Mouse (Mus musculus): Measurements from ENCODE around the gene Ifna5.

The Ifna5 gene

DNA sequence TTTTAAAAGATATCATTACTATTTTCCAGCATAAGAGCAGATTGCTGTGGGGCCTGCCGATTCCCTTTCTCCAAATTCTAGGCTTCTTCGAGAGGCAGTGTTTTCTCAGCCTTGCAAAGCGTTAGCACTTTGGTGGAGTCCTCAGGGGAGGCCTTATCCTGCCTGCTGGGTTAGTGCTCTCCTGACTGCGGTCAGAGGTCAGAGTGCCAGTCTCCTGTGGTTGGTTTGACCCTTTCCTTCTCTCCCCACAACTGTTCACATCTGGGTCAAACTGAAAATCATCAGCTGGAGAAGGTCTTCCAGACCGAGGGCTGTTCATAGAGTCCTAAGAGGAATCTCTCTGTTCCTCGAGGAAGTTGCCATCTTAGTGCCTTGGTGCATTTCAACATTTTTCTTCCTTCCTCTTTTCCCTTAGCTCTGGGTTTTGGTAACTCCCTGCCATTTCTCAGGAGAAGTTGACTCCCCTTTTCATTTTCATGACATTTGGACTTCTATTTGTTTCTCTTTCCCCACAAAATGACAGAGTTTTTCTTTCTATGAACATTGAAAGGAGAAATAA lies 29.8 kb downstream of the Ifna5 start:
- DNase-seq = no peak

DNA sequence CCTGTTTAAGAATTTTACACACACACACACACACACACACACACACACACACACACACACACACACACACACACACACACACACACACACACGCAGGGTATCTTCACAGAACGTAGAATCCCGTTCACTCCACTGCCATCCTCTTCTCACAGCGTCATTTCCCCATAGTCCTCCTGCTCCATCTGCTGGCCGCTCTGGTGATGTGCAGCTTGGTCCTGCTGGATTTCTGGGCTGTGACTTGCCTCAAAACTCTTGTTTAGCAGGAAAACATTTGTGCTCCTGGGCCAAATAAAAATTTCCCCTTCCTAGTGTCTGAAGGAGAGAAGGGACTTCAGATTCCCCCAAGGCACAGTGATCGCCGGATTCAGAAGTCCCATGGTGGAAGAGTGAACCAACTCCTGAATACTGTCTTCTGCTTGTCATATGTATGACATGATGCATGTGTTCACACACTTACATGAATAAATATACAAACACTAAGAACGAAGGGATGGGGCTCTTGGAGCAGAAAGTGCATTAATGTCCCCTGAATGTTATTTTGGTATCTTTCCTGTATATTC lies 32.1 kb downstream of the Ifna5 start:
- DNase-seq = peak; percentile 75

DNA sequence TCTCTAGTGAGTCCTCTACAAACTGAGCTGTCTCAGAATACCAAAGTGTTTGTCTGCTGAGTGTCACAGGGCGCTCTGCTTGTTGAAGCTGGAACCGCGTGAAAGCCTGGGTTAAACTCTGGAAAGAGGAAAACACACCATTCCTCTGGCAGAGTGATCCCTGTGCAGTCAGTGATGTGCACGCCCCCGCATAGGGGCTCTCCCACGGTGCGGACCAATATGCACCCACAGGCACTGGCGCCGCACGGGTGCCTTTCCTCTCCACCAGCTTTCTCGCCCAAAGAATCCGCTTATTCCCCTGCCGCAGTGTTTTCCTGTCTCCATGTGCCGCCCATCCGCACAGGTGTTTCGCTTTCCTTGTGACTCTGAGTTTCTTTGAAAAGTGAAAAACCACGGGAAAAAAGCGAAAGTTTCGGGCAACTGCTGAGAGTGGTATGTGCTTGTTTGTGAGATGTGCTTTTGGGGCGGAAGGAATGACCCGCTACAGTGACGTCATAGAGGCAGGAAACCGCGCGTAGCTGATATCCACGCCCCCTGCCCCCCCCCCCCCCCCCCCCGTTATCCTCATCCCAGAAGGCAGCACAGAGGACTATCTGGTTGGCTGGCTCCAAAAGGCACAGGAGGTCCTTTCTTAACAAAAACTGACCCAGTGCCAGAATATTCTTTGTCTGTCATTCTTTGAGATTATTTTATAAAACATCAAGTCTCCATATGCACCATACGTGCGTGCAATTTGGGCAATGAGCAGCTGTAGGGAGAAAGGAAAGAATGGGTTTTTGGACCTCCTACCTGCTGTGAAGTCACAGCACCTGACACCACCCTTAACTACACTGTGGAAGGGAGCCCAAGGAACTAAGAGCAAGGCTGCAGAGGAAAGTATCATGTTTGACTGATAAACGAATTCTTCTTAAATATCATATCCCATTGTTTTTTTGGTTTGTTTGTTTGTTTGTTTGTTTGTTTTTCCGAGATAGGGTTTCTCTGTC lies 32.9 kb downstream of the Ifna5 start:
- peak; percentile 6 for DNase-seq

DNA sequence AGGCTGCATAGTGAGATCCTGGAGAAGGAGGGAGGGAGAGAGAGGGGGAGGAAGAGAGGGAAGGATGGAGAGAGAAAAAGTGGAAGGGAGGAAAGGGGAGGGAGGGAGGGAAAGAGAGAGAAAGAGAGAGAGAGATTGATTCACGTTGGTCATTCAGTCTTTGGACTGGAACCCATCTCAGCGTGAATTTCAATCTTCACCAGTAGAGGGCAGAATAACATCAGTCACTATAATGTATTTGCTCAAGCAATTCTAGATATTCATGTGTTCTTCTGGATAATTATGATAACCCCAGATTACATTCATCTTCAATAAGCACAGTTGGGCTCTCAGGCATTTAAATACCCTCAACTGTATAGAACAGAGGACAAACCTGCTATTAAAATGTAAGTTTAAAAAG lies 37.4 kb downstream of the Ifna5 start:
- no peak for DNase-seq

DNA sequence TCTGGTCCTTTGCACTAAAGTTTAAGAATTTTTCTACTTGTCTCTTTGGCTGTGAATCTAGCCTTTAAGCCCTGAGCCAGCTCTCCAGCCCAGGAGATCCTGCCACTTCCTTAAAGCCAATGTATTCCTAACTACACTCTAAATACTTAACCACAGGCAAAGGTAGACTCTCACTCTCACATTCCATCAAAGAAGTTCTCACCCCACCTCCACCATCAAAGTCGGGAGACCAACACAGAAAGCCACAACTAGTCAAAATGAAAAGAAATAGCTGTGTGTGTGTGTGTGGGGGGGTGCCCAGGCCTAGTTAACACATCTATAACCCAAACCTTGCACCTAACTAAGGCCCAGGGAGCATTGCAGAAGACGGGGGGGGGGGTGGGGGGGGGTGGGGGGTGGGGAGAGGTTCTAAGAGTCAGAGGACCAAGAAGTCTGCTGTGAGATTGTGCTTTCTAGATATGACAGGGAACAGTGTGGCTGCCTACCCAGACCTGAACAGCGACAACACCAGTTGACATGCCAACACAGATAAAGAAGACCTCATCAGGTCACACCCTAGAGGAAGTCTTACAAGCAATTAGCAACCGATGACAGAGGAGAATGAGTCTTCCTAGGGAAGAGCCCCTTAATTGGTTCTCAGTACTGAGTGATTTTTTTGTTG lies 40.2 kb downstream of the Ifna5 start:
- no peak for DNase-seq

DNA sequence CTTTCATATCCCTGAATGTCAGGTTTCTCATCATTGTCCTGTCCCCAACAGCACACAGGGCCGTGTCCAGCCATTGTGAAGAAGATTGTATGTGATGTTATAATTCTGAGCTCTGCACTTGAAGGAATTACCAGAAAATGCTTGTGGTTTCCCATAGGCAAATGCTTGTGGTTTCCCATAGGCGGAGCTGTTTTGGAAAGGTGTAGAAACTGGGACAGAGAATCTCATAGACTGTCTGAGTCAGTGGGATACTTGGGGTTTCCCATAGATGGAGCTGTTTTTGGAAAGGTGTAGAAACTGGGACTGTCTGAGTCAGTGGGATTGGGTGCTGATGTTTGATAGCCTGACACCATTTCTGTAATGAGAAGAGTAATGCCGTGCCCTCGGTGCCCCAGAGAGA lies 41.2 kb downstream of the Ifna5 start:
- DNase-seq = no peak

DNA sequence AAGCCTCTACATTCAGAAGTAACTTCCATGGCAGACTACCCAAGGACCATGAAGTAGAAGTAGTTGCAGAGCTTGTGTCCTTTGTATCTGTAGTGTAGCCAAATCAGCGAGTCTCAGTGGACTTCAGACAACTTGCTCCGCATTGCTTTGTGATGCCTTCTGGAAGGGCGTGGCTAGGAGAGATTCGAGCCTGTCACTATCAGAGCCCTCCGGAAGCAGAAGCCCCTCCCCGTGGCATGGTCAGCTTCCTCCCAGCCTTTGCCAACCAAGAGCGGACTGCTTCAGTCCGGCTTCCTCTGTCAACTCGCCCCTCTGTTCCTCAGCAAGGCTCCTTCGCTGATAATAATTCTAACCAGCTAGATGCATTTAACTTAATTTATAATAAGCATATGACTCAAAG lies 42.9 kb downstream of the Ifna5 start:
- DNase-seq = no peak

DNA sequence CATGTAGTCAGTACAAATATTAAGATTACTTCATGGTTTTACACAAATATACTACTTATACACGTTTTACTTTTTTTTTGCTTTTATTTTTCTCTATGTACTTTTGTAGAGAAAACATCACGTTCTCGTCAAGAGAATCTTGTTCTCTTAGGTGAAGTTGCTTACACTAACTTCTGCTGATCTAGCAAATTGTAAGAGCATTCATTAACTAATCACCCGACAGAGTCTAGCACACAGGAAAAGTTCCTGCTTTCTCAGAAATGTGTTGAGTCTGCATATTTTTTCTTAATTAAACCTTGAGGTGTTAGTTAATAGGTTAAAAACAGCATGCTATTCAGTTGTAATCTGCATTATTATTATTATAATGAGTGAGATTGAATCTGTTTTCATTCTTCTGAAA lies 43.4 kb downstream of the Ifna5 start:
- DNase-seq = no peak

DNA sequence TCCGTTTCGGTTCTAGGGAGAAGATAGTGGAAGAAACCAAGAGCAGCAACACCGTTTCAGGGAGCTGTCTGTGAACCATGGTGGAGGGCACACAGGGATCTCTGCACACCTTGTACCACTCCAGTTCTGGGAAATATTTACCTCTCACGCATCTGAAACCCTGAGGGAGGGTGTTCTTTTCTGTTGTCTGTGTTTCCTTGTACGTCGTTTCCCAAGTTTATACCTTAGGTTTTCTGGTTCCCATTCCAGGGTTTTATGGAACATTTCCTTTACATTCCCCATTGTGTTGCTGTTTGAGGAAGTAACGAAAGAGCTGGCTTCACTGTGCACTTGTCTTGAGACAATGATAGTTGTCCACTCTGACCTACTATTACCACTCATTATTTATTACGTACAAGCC lies 44.8 kb downstream of the Ifna5 start, which contains the start of gene Ifne:
Gene Ifne, minus strand, starts transcription at position 101 of the 400 bp plus-strand sequence.
- DNase-seq = no peak

Data from right cerebral cortex, postnatal 14 days (tissue).